Mouse (Mus musculus) G1E (cell line): ENCODE data around the gene Fancc. TPM values are rescaled to one million over a fixed set of nuclear protein-coding genes. Genes with fewer than 3 reads are reported as not detected.

ENCODE experiments used
- ATAC-seq: 2 replicates; pipeline ENCODE4 v1.8.0; 2016; ENCODE audit warnings: mild to moderate bottlenecking; ENCODE audit not compliant: insufficient number of reproducible peaks, poor library complexity, low FRiP score, severe bottlenecking; ENCODE audit errors: extremely low read depth
- DNase-seq: peaks from one replicate; pipeline ENCODE4 v3.0.0; 2012; ENCODE audit warnings: low spot score
- H3K27me3 ChIP-seq: 2 replicates; pipeline ENCODE4 v1.6.1; 2012; ENCODE audit warnings: mild to moderate bottlenecking, low read length, inconsistent platforms; ENCODE audit not compliant: insufficient read depth
- H3K36me3 ChIP-seq: replicated peaks from 2 replicates; pipeline ENCODE3; 2012; ENCODE audit warnings: mild to moderate bottlenecking, inconsistent platforms
- H3K4me1 ChIP-seq: 2 replicates; pipeline ENCODE4 v1.6.1; 2012; ENCODE audit warnings: low read depth, low read length, inconsistent platforms, mixed read lengths; ENCODE audit not compliant: insufficient read depth
- H3K4me3 ChIP-seq: 2 replicates; pipeline ENCODE4 v1.5.1; 2012; ENCODE audit warnings: low read depth, mild to moderate bottlenecking, inconsistent platforms, low read length, moderate library complexity, mixed read lengths
- H3K9me3 ChIP-seq: replicated peaks from 2 replicates; pipeline ENCODE4 v1.6.1; 2012; ENCODE audit warnings: inconsistent platforms
- CTCF ChIP-seq: IDR thresholded peaks from 2 replicates; pipeline ENCODE4 v1.5.1; 2012; ENCODE audit warnings: low read depth, low read length, inconsistent platforms, mixed read lengths
- GATA1 ChIP-seq: IDR thresholded peaks from 2 replicates; pipeline ENCODE4 v1.6.1; 2012; ENCODE audit warnings: borderline replicate concordance, low read length, inconsistent platforms, mixed read lengths
- GATA2 ChIP-seq: IDR thresholded peaks from 2 replicates; pipeline ENCODE4 v1.6.1; 2012; ENCODE audit warnings: low read depth, low read length, inconsistent platforms, borderline replicate concordance
- POLR2AphosphoS5 ChIP-seq: IDR thresholded peaks from 2 replicates; pipeline ENCODE4 v1.6.1; 2012; ENCODE audit warnings: low read depth, low read length, inconsistent platforms; ENCODE audit not compliant: insufficient replicate concordance
- TAL1 ChIP-seq: conservative IDR thresholded peaks from 2 replicates; pipeline ENCODE4 v1.6.1; 2012; ENCODE audit warnings: low read depth, low read length, inconsistent platforms, mixed read lengths
- polyA plus RNA-seq: library from polyadenylated mRNA; stranded (reverse); fragments of >175 nt; gene quantifications from 2 replicates; pipeline ENCODE4 v1.2.3, GENCODE M21; 2012
- total RNA-seq, 2 experiments: library from RNA; stranded (forward) in 1 of 2; stranded (reverse) in 1 of 2; fragments of 200-1000 nt in 1 of 2; fragments of >200 nt in 1 of 2; fragmentation: Nextera tagmentation in 1 of 2; gene quantifications; 2 replicates each; pipeline ENCODE4 v1.2.3; 2014 to 2017

The Fancc gene
- total and polyA plus RNA-seq, 3 experiments = 2.7 to 13.7 (median 6.8) TPM

DNA sequence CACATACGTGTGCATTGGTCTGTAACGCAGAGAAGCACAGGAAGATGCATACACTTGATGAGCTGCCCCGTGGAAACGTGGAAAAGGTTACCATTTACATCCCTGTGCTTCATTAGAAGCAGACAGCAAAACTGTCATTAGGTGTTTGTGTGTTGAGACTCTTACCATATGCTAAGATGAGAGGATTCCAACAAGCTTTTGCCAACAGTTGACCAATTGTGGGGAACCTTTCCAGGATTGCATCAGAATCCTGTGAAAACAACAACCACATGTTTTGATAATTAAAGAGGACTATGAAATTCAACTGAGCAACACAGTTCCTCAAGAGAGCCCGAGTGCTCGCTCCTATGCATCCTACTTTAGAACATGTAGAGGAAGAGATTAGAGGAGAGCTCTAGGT lies 97.0 kb downstream of the Fancc start:
- Histone ChIP-seq H3K36me3 (peaks cover 22% of the 10 kb centered on the region), H3K9me3 (no peaks in the 10 kb centered on the region), H3K4me3 (no peak overlapping the region), H3K27me3 (no peaks in the 10 kb centered on the region), H3K4me1 (peaks cover 6% of the 10 kb centered on the region; the same call in 1 of the 2 replicates)
- TF ChIP-seq GATA2 = no peak
- TF ChIP-seq CTCF = no peak
- no peak for TF ChIP-seq TAL1
- no peak for TF ChIP-seq GATA1
- no peak for TF ChIP-seq POLR2AphosphoS5
- ATAC-seq (no peak), DNase-seq (no peak)

DNA sequence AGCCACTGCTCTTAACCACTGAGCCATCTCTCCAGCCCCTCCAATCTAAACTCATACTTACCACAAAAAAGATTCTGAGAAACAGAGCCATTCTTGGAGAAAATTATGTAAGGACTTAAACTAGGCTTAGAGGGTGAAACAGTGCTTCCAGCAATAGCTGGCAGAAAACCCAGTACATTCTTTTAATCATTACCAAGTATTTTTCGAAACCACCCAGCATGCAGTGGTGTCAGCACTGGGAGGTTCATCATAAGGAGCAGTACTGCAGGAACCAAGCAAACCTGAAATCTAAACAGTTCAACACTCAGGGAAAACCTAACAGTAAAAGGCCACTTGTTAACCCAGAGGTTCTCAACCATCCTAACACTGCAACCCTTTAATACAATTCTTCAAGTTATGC lies 99.7 kb downstream of the Fancc start:
- ATAC-seq (no peak), DNase-seq (no peak)
- no peak overlapping the region for H3K4me3 ChIP-seq
- no peaks in the 10 kb centered on the region for H3K27me3 ChIP-seq
- H3K4me1 ChIP-seq = peaks cover 12% of the 10 kb centered on the region
- TF ChIP-seq GATA1 (no peak), CTCF (no peak), GATA2 (no peak), TAL1 (no peak), POLR2AphosphoS5 (no peak)
- peaks cover 26% of the 10 kb centered on the region for H3K36me3 ChIP-seq
- no peaks in the 10 kb centered on the region for H3K9me3 ChIP-seq

DNA sequence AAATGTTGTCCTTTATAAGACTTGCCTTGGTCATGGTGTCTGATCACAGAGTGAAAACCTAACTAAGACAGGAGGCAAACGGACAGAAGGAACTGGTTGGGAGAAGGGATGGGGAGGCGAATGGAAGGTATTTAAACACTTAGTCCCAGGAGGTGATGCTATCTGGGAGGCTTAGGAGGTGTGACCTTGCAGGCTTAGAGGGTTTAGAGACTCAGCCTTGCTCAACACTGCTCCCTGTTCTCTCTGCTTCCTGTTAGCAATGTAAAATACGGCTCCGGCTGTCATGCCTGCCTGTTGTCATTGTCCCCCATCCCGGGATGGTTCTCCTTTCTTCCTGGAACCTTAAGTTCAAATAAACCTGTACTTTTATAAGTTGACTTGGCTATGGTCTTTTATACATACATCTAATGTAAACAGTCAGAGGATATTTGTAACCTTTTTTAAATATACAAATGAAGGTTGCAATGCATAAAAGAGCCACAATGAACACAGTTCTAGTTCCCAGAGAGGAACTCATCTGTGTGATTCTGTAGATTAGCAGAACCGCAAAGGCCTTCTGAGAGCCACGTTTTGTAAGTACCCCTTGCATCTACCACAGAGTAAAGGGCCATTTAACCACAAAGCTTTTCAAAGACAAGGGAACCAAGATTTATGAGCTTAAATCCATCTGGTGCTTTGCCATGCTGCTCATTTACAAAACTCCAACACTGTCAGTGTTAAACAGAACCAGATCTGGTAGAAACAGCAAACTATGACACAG lies 102.6 kb downstream of the Fancc start:
- peaks cover 12% of the 10 kb centered on the region for H3K4me1 ChIP-seq
- TF ChIP-seq GATA2 = no peak
- TF ChIP-seq POLR2AphosphoS5 = no peak
- TF ChIP-seq GATA1 = no peak
- TF ChIP-seq CTCF = no peak
- TF ChIP-seq TAL1 = no peak
- H3K4me3 ChIP-seq = no peak overlapping the region
- no peak for ATAC-seq
- no peaks in the 10 kb centered on the region for H3K27me3 ChIP-seq
- DNase-seq = no peak
- H3K9me3 ChIP-seq = no peaks in the 10 kb centered on the region
- peaks cover 22% of the 10 kb centered on the region for H3K36me3 ChIP-seq

DNA sequence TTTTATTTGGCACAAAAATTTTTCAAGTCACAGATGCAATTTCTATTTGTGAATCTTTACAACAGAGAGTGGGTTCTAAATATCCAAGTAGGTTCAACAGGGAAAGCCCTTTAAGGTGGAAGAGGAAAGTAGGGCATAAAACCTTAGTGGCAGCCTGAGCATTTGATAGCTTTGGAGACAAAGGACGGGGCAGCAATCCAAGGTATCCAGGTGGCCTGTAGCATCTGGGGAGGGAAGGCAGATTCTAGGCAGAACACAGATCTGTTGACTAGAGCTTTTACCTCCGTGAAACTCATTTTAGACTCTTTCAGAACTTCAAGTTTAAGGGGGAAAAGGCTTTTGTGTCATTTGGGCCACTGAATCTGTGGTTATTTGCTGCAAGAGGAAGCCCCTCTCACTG lies 111.8 kb downstream of the Fancc start:
- Histone ChIP-seq H3K4me1 (no peaks in the 10 kb centered on the region), H3K4me3 (no peak overlapping the region), H3K36me3 (peaks cover 11% of the 10 kb centered on the region), H3K9me3 (no peaks in the 10 kb centered on the region), H3K27me3 (no peaks in the 10 kb centered on the region)
- no peak for DNase-seq
- ATAC-seq = no peak
- TF ChIP-seq CTCF (no peak), GATA2 (no peak), GATA1 (no peak), POLR2AphosphoS5 (no peak), TAL1 (no peak)

DNA sequence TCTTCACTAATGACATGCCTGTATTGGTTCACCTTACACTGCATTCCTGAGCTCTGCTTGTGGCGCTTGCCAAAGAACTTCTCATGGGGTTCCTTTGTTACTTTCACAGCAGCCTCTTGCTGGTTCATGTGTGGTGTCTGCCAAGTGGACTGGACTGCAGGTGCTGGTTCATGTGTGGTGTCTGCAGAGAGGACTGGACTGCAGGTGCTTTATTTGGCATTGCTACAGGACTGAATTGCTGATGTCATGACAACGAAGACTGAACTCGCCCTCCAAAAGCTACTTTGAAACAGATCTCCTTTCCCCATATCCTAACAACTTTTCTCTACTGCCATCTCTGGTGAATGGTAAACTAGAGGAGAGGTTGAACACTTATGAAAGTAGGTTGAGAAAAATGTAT lies 112.3 kb downstream of the Fancc start:
- ATAC-seq = no peak
- H3K36me3 ChIP-seq = peaks cover 11% of the 10 kb centered on the region

DNA sequence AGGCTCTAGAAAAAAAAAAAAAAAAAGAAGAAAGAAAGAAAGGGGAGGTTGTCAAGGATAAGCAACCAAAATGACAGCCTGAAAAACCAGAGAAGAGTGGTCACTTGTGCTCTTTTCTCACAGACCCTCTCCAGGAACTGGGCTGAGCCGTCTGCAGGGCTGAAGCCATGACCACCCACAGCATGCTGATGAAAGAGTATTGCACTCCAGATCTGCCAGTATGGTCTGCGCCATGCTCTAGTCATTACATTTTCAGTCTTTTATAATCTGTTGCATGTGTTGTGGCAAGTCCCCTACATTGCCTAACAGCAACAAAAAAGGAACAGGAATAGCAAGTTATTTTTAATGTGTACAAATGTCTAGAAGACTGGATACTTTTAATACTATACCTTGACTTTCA lies 114.9 kb downstream of the Fancc start:
- ATAC-seq (no peak), DNase-seq (no peak)
- Histone ChIP-seq H3K4me3 (no peak overlapping the region), H3K4me1 (no peaks in the 10 kb centered on the region), H3K36me3 (peaks cover 11% of the 10 kb centered on the region), H3K27me3 (no peaks in the 10 kb centered on the region), H3K9me3 (no peaks in the 10 kb centered on the region)
- no peak for TF ChIP-seq POLR2AphosphoS5

More for the DNA sequence above, 112.3 kb downstream of the Fancc start:
- TF ChIP-seq CTCF = no peak
- TF ChIP-seq GATA1 = no peak
- TF ChIP-seq GATA2 = no peak
- no peak for TF ChIP-seq TAL1
- no peak for TF ChIP-seq POLR2AphosphoS5
- no peaks in the 10 kb centered on the region for H3K4me1 ChIP-seq
- no peaks in the 10 kb centered on the region for H3K9me3 ChIP-seq
- H3K4me3 ChIP-seq = no peak overlapping the region
- no peak for DNase-seq
- no peaks in the 10 kb centered on the region for H3K27me3 ChIP-seq
